Mouse (Mus musculus) B cell, adult 2 months (primary cell): ENCODE measurements around the gene Col11a2.

Experiments used
- DNase-seq, 2 experiments: peaks; one replicate each; pipeline ENCODE4 v3.0.0; 2022

The Col11a2 gene

DNA sequence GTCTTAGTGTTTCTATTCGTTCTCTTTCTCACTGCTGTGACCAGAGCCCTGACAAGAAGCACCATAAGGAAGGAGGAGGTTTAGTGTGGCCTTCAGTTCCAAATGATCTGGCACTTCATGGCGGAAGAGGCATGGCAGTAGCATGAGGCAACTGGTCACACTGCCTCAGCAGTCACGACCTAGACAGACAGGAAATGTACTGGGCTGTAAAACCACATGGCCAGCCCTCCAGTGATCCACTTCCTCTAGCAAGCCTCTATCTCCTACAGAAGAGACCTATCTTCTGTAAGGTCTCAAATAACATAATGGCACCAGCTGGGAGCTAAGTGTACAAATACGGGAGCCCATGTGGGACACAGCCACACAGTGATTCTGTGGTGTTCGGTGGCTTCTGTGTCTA, 32.9 kb downstream of the Col11a2 start:
- DNase-seq, result peak; percentile 52 to 53

GRCm38 (mm10) chr17:34075271-34075670, 36.0 kb downstream of the Col11a2 start:
- DNase-seq, result peak; percentile 89

DNA sequence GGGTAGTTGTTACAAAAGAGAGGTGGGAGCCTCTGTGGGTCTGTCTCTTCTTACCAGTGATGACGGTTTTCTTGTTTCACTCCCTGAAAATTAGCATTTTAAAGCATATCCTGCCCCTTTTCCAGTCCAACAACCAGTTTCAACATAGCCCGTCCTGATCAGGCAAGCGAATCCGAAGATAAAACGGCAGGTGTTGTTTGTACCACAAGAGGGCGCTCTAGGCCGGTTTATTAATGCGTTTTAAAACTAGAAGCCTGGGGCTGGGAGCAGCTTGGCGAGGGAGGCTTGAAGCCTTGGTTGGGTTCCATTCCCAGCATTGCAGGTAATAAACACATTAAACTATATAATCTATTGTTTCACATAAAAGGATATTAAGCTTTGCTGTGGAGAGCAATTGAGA, 38.3 kb downstream of the Col11a2 start:
- DNase-seq, result peak; percentile 84

DNA sequence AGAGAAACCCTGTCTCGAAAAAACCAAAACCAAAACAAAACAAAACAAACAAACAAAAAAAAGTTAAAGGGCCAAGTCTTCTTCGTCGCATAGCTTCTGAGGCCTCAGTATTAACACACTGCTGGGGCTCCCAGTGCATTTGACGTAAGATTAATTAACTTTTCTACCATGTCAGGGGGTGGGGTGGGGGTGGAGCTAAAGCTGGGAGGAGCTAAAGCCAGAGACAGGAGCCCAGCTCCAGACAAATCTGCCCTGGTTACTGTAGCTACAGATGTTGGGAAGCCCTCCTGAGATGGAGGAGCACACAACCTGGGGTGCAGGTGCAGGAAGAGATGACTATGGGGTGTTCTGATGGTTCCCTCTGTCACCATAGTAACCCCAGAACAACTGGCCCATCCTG, 38.9 kb downstream of the Col11a2 start:
- DNase-seq, result no peak

GRCm38 (mm10) chr17:34079002-34079401, 39.8 kb downstream of the Col11a2 start:
- DNase-seq, result no peak

DNA sequence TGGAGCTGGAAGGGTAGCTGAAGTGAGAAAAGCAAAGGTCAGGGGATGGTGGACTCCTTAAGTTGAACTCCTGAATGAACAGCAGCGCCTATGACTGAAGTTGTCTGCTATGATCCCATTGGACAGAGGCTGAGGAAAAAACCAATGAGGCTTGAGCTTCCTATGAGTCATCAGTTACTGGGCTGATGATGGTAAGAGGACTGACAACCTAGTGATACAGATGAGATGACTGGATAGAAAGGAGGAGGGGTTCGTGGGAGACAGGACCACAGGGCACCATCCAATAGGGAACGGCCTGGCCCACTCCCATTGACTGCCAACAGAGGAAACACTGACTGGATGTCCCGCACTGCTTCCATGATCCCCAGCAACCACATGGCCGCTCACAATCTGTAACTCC, 40.4 kb downstream of the Col11a2 start:
- DNase-seq, result peak; percentile 44 to 54

DNA sequence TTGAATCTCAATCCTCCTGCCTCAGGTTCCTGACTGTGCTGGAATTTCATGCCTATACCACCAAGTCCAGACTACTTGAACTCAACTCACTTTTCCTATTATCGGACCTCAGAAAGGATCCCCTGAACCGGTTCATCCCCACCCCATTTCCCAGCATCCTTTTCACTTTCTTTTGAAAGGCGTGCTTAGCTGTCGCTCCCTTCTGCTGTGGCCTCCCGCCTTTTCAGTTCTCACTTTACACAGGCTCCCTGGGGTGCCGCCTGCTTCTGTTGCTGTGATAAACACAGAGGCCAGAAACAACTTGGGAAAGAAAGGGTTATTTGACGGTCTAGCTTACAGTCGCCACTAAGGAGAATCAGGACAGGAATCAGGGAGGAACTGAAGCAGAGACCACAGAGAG, 43.9 kb downstream of the Col11a2 start:
- DNase-seq, result no peak

DNA sequence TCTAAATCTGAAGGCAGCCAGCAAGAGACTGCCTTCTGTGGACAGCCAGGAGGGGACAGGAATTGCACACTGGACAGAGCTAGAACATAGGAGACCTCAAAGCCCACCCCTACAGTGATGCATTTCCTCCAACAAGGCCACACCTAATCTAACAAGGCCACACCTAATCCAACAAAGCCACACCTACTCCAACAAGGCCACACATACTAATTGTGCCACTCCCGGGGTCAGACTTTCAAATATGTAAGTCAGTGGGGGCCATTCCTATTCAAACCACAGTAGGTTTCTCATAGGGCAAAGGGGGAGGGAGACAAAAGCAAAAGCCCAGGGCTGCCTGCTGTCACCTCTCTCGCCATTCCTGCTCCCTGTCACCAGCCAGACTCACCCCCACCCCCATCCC, 48.1 kb downstream of the Col11a2 start:
- DNase-seq, result no peak

- no peak for DNase-seq
Measured at GRCm38 (mm10) chr17:34088124-34088523, 48.9 kb downstream of the Col11a2 start.

DNA sequence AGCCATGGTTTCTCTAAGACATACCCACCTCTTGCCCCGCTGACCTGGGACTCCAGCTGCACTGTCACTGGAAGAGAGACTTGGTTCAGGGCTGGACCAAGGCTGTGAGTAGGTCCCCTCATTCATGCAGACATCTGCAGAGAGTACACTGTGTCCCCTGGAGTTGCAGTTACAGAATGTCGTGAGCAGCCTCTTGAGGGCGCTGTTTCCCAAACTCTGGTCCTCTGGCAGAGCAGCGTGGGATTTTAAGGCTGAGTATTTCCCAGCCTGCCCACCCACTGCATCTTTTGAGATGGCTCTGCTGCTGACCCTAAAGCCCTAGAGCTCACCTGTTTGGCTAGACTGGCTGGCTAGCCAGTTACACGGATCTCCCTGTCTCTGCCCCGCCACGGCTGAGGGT, 51.7 kb downstream of the Col11a2 start:
- DNase-seq, result peak; percentile 80

- DNase-seq, result peak; percentile 68 to 69
Measured at GRCm38 (mm10) chr17:34092197-34092875, 53.1 kb downstream of the Col11a2 start, which contains the start of gene H2-Oa. H2-Oa (plus strand) TSS chr17:34092340.

GRCm38 (mm10) chr17:34093199-34093874, 54.1 kb downstream of the Col11a2 start:
- peak; percentile 47 to 50 for DNase-seq

DNA sequence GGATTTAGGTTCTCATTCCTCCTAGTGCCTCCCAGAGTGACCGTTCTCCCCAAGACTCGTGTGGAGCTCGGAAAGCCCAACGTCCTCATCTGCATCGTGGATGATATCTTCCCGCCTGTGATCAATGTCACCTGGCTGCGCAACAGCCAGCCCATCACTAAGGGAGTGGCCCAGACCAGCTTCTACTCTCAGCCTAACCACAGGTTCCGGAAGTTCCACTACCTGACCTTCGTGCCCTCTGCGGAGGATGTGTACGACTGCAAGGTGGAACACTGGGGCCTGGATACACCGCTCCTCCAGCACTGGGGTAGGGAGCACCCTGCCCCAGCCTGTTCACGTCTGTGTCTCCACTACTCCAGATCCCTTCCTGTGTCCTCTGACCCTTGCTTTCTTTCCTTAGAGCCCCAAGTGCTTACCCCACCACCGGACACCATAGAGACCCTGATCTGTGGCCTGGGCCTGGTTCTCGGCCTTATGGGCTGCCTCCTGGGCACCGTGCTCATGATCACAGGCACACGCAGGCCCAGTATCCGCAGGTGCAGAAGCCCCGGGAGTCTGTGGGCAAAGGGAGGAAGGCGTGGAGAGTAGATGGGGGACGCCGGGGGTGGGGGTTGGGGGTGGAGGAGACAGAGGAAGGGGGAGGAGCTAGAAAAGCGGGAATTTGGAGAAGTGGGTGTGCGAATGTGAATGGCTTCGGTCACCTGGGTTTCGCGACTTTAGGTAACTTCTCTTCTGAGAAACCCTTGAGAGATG, 55.2 kb downstream of the Col11a2 start:
- DNase-seq, result peak; percentile 31 to 42

- no peak for DNase-seq
Measured at GRCm38 (mm10) chr17:34096497-34097010, 57.3 kb downstream of the Col11a2 start.

GRCm38 (mm10) chr17:34097272-34097671, 58.0 kb downstream of the Col11a2 start:
- DNase-seq, result peak; percentile 60 to 67

DNA sequence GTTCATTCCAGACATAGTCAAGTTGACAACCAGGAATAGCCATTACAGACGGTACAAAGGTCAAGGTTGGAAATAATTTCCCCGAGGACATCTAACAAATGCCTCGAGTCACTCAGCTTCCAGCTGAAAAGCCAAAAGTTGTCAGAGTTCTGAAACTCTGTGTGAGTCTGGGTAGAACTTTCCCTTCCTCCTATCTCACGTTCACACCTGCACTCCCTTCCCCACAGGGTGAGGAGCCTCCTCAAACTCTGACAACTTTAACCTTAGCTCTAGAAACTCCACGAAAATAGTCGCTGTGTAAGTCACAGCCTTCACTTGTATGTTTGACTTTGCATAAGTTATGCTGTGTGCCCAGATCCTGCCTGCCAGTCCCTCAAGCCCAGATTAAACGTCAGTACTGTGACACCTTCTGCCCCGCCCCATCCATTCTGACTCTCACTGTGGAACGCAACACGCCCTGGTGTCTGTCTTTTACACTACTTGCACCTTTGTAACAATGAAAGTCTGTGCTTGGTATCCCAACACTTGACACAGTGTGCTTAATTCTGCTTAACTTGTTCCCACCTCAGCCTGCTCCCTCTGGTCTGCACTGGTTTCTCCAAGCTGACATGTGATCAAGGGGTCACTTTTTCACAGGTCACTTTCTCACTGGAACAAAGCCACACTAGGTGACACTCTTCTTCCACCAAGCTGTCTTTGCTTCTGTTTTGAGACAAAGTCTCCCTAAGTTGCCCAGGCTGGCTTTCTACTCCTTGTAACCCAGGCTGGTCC, 59.7 kb downstream of the Col11a2 start:
- DNase-seq, result peak; percentile 61 to 62

GRCm38 (mm10) chr17:34099531-34099930, 60.3 kb downstream of the Col11a2 start:
- DNase-seq, result no peak

DNA sequence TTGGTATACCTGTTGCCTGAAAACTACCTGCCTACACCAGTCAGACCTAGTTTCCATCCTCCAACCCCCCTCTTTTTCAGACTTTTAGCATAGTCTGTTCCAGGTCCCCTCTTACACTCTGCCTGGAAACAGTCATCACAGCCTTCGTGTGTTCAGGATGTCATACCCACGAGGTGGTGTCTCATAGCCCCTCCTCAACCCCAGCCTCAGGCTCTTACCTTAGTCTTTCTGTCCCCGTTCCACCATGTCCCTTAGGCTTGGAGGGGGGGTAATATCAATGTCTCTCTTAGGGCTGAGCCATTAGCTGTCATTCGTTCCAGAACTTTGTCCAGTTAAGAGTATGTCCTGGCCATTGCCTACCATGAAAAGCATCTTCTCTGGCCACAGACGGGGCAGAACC, 61.9 kb downstream of the Col11a2 start:
- DNase-seq, result no peak

GRCm38 (mm10) chr17:34101604-34102032, 62.4 kb downstream of the Col11a2 start:
- DNase-seq, result peak; percentile 99

DNA sequence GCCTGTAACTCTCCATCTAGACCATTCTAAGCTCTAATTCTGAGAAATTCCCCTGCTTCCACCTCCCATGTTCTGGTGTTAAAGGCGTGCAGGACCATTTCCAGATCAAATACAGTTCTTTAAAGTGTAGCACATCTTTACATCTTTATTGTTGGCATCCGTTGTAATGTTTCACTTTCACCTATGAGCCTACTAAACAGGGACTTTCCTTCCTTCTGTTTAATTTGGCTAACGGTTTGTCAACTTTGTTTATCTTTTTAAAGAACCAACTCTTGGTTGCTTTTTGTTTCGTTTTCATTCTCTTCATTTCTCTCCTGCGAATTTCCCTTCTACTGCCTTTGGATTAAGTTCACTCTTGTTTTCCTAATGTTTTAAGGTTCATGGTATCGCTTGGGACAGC, 63.6 kb downstream of the Col11a2 start:
- peak in 1 of 2 experiments; percentile 42 for DNase-seq

GRCm38 (mm10) chr17:34104804-34105203, 65.6 kb downstream of the Col11a2 start:
- no peak for DNase-seq

DNA sequence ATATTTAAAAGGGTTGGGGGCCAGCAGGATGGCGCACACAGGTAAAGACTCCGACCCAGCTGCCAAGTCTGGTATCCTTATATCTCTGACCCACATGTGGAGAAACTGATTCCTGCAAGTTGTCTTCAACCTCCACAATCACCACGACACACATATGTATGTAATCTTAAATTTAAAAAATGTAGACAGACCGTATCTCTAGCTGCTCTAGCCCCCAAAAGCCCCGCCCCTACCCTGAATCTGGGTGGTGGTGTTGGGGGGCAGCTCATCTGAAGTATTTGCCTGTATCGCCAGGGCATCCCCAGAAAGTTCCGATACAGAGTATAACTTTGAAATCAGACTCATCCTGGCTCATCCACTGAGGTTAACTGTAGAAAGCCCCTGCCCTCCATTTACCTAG, 67.3 kb downstream of the Col11a2 start:
- DNase-seq, result no peak
